Mouse (Mus musculus) liver, embryonic 15.5 days (tissue): ENCODE results near the gene Tec. TPM values are rescaled to one million over a fixed set of nuclear protein-coding genes. Genes with fewer than 3 reads are reported as not detected.
A peak's percentile ranks its signal among the peaks of the same experiment; 100 is the strongest.

Experiments
- ATAC-seq: fragments of 200-750 bp; cut with Nextera tagmentation; 2 replicates; pipeline ENCODE4 v1.8.0; 2017; ENCODE audit warnings: moderate number of reproducible peaks, mild to moderate bottlenecking, moderate library complexity; ENCODE audit not compliant: insufficient read depth
- H3K27ac ChIP-seq: fragments of 300-500 bp; sonication (generic); replicated peaks from 2 replicates; pipeline ENCODE4 v1.5.1; 2015; ENCODE audit warnings: mild to moderate bottlenecking, inconsistent platforms
- H3K27me3 ChIP-seq: fragments of 300-500 bp; sonication (generic); 2 replicates; pipeline ENCODE4 v1.6.1; 2015; ENCODE audit warnings: mild to moderate bottlenecking, inconsistent platforms
- H3K36me3 ChIP-seq: fragments of 300-500 bp; sonication (generic); replicated peaks from 2 replicates; pipeline ENCODE4 v1.6.1; 2015; ENCODE audit warnings: moderate library complexity, mild to moderate bottlenecking, inconsistent platforms
- H3K4me1 ChIP-seq: fragments of 300-500 bp; sonication (generic); replicated peaks from 2 replicates; pipeline ENCODE4 v1.6.1; 2015; ENCODE audit warnings: inconsistent platforms
- H3K4me2 ChIP-seq: fragments of 300-500 bp; sonication (generic); 2 replicates; pipeline ENCODE4 v1.6.1; 2015; ENCODE audit warnings: moderate library complexity, mild to moderate bottlenecking, inconsistent platforms
- H3K4me3 ChIP-seq: fragments of 300-500 bp; sonication (generic); replicated peaks from 2 replicates; pipeline ENCODE4 v1.5.1; 2015; ENCODE audit warnings: mild to moderate bottlenecking, inconsistent platforms
- H3K9ac ChIP-seq: fragments of 300-500 bp; sonication (generic); 2 replicates; pipeline ENCODE4 v1.6.1; 2015; ENCODE audit warnings: moderate library complexity, mild to moderate bottlenecking, inconsistent platforms
- H3K9me3 ChIP-seq: fragments of 300-500 bp; sonication (generic); replicated peaks from 2 replicates; pipeline ENCODE4 v1.6.1; 2016; ENCODE audit warnings: inconsistent platforms
- WGBS: fragments of 180-500 bp; shearing (Covaris S2); methylation state at CpG from one replicate; pipeline ENCODE4 v1.1.7; 2015; ENCODE audit warnings: mixed read lengths; ENCODE audit not compliant: insufficient replicate concordance; 5-methylcytosine and 5-hydroxymethylcytosine counted together
- polyA plus RNA-seq: library from polyadenylated mRNA; unstranded; fragments of >200 nt; fragmentation: Nextera tagmentation; extraction: Ambion mirVana; gene quantifications from 2 replicates; pipeline ENCODE4 v1.2.1, GENCODE M21; 2015

Gene Tec
- polyA plus RNA-seq, 1 experiment from 2014 or later, result 3.5 TPM

- Histone ChIP-seq H3K4me2 (no peak overlapping the region), H3K4me1 (peaks cover 14% of the 10 kb centered on the region), H3K36me3 (no peaks in the 10 kb centered on the region), H3K9ac (no peak overlapping the region), H3K27ac (no peak overlapping the region), H3K27me3 (no peaks in the 10 kb centered on the region), H3K4me3 (no peak overlapping the region), H3K9me3 (no peaks in the 10 kb centered on the region)
- 43% methylated on average over 2 of the region's 2 CpGs for WGBS
- no peak for ATAC-seq
Observed at GRCm38 (mm10) chr5:72816491-72816890, 51.8 kb downstream of the Tec start.

GRCm38 (mm10) chr5:72816046-72816445 is 52.2 kb downstream of the Tec start:
- Histone ChIP-seq H3K4me2 (no peak overlapping the region), H3K9ac (no peak overlapping the region), H3K9me3 (no peaks in the 10 kb centered on the region), H3K27ac (no peak overlapping the region), H3K36me3 (no peaks in the 10 kb centered on the region), H3K27me3 (no peaks in the 10 kb centered on the region), H3K4me1 (peaks cover 16% of the 10 kb centered on the region), H3K4me3 (no peak overlapping the region)
- 73% methylated on average over 1 of the region's 1 CpGs for WGBS
- no peak for ATAC-seq

- Histone ChIP-seq H3K27me3 (no peaks in the 10 kb centered on the region), H3K27ac (no peak overlapping the region), H3K4me2 (no peak overlapping the region), H3K4me3 (no peak overlapping the region), H3K36me3 (no peaks in the 10 kb centered on the region), H3K4me1 (peaks cover 14% of the 10 kb centered on the region), H3K9ac (no peak overlapping the region), H3K9me3 (no peaks in the 10 kb centered on the region)
- no peak for ATAC-seq
- 72% methylated on average over 6 of the region's 6 CpGs for WGBS
Observed at GRCm38 (mm10) chr5:72815361-72815760, 52.9 kb downstream of the Tec start.

- Histone ChIP-seq H3K4me1 (peaks cover 14% of the 10 kb centered on the region), H3K9me3 (no peaks in the 10 kb centered on the region), H3K9ac (no peak overlapping the region), H3K4me3 (no peak overlapping the region), H3K27me3 (no peaks in the 10 kb centered on the region), H3K4me2 (no peak overlapping the region), H3K27ac (no peak overlapping the region), H3K36me3 (no peaks in the 10 kb centered on the region)
- no peak for ATAC-seq
- 67% methylated on average over 5 of the region's 5 CpGs for WGBS
Observed at GRCm38 (mm10) chr5:72814072-72814471, 54.2 kb downstream of the Tec start.

GRCm38 (mm10) chr5:72812908-72813307 is 55.4 kb downstream of the Tec start:
- H3K4me2 ChIP-seq, result 0 out of 2 replicates have a peak overlapping the region, but pooled peaks have one; percentile 5
- H3K9ac ChIP-seq, result no peak overlapping the region
- H3K27me3 ChIP-seq, result no peaks in the 10 kb centered on the region
- no peak for ATAC-seq
- H3K4me3 ChIP-seq, result no peak overlapping the region
- H3K27ac ChIP-seq, result no peak overlapping the region
- peaks cover 12% of the 10 kb centered on the region for H3K4me1 ChIP-seq
- WGBS, result 15% methylated on average over 5 of the region's 5 CpGs
- no peaks in the 10 kb centered on the region for H3K9me3 ChIP-seq
- H3K36me3 ChIP-seq, result no peaks in the 10 kb centered on the region

GRCm38 (mm10) chr5:72812328-72812727 is 56.0 kb downstream of the Tec start:
- WGBS, result 54% methylated on average over 3 of the region's 3 CpGs
- Histone ChIP-seq H3K36me3 (no peaks in the 10 kb centered on the region), H3K4me1 (peaks cover 6% of the 10 kb centered on the region; the same call in 1 of the 2 replicates), H3K4me2 (no peak overlapping the region), H3K27me3 (no peaks in the 10 kb centered on the region), H3K9ac (no peak overlapping the region), H3K4me3 (no peak overlapping the region), H3K9me3 (no peaks in the 10 kb centered on the region), H3K27ac (no peak overlapping the region)
- ATAC-seq, result no peak

GRCm38 (mm10) chr5:72811397-72811796 is 56.9 kb downstream of the Tec start:
- Histone ChIP-seq H3K36me3 (no peaks in the 10 kb centered on the region), H3K4me1 (peaks cover 6% of the 10 kb centered on the region; the same call in 1 of the 2 replicates), H3K9ac (no peak overlapping the region), H3K9me3 (no peaks in the 10 kb centered on the region), H3K4me3 (no peak overlapping the region), H3K27me3 (no peaks in the 10 kb centered on the region), H3K4me2 (no peak overlapping the region), H3K27ac (no peak overlapping the region)
- WGBS, result 65% methylated on average over 3 of the region's 3 CpGs
- ATAC-seq, result no peak

GRCm38 (mm10) chr5:72810990-72811389 is 57.3 kb downstream of the Tec start:
- H3K27me3 ChIP-seq, result no peaks in the 10 kb centered on the region
- H3K27ac ChIP-seq, result no peak overlapping the region
- ATAC-seq, result no peak
- no peaks in the 10 kb centered on the region for H3K36me3 ChIP-seq
- no peak overlapping the region for H3K4me3 ChIP-seq
- no peak overlapping the region for H3K9ac ChIP-seq
- WGBS, result 51% methylated on average over 8 of the region's 8 CpGs
- peaks cover 10% of the 10 kb centered on the region; the same call in 1 of the 2 replicates for H3K4me1 ChIP-seq
- H3K9me3 ChIP-seq, result no peaks in the 10 kb centered on the region
- H3K4me2 ChIP-seq, result no peak overlapping the region

- H3K9me3 ChIP-seq, result no peaks in the 10 kb centered on the region
- no peak overlapping the region for H3K27ac ChIP-seq
- ATAC-seq, result no peak
Observed at GRCm38 (mm10) chr5:72809480-72809879, 58.8 kb downstream of the Tec start.

GRCm38 (mm10) chr5:72808456-72809111 is 59.7 kb downstream of the Tec start:
- no peaks in the 10 kb centered on the region for H3K9me3 ChIP-seq
- WGBS, result 66% methylated on average over 14 of the region's 14 CpGs
- no peak for ATAC-seq
- H3K9ac ChIP-seq, result no peak overlapping the region
- H3K4me3 ChIP-seq, result no peak overlapping the region
- H3K27me3 ChIP-seq, result no peaks in the 10 kb centered on the region
- H3K27ac ChIP-seq, result no peak overlapping the region
- no peak overlapping the region for H3K4me2 ChIP-seq
- peaks cover 10% of the 10 kb centered on the region; the same call in 1 of the 2 replicates for H3K4me1 ChIP-seq
- H3K36me3 ChIP-seq, result no peaks in the 10 kb centered on the region

More at GRCm38 (mm10) chr5:72809480-72809879, 58.8 kb downstream of the Tec start:
- Histone ChIP-seq H3K36me3 (no peaks in the 10 kb centered on the region), H3K4me1 (peaks cover 10% of the 10 kb centered on the region; the same call in 1 of the 2 replicates), H3K27me3 (no peaks in the 10 kb centered on the region), H3K4me2 (no peak overlapping the region), H3K4me3 (no peak overlapping the region), H3K9ac (no peak overlapping the region)
- WGBS, result 61% methylated on average over 2 of the region's 2 CpGs

GRCm38 (mm10) chr5:72802851-72803250 is 65.4 kb downstream of the Tec start:
- WGBS, result 29% methylated on average over 5 of the region's 5 CpGs

GRCm38 (mm10) chr5:72798563-72798962 is 69.7 kb downstream of the Tec start:
- H3K27me3 ChIP-seq, result no peaks in the 10 kb centered on the region
- H3K27ac ChIP-seq, result no peak overlapping the region
- H3K36me3 ChIP-seq, result no peaks in the 10 kb centered on the region
- 53% methylated on average over 4 of the region's 4 CpGs for WGBS
- H3K4me3 ChIP-seq, result no peak overlapping the region
- H3K9me3 ChIP-seq, result no peaks in the 10 kb centered on the region
- H3K4me1 ChIP-seq, result peaks cover 10% of the 10 kb centered on the region; the same call in 1 of the 2 replicates
- no peak overlapping the region for H3K9ac ChIP-seq
- H3K4me2 ChIP-seq, result no peak overlapping the region
- no peak for ATAC-seq

More at GRCm38 (mm10) chr5:72802851-72803250, 65.4 kb downstream of the Tec start:
- Histone ChIP-seq H3K4me3 (no peak overlapping the region), H3K27me3 (no peaks in the 10 kb centered on the region), H3K36me3 (no peaks in the 10 kb centered on the region), H3K9me3 (no peaks in the 10 kb centered on the region), H3K27ac (no peak overlapping the region), H3K4me2 (no peak overlapping the region), H3K9ac (no peak overlapping the region), H3K4me1 (0 out of 2 replicates have a peak, but pooled peaks cover 3% of the 10 kb centered on the region)
- ATAC-seq, result no peak
